In the genomic region with DNA sequence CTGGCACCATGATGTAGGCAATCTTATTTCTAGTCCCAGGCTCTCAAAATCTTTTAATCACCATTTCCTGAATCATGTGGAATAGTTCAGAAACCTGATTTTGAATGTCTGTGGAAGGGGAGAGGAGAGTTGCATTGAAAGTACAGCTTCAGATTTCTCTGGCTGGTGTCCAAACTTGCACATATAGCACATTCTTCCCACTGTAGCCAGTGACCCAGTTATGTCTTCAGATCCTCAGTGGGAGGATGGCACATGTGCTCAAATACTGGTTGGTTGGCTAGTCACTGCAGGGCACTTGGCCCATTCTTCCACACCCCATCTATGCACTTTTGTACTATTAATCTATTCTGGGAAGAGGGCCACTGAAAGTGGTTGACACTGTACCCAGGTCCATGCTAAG, we compare ENCODE assay signal across 28 mouse cellular contexts.
DNase-seq lines count a peak whose midpoint lies in the region; TF ChIP-seq lines count a peak whose summit lies in the region.
"Had no signal": no experiment of that assay in that cellular context is flagged by ENCODE, and none has a peak within 500 bp of the region (broad histone marks: within the 10 kb centered on the region; RNA-seq: fewer than 3 reads in every experiment).

No protein-coding gene starts in this region.

- no peak for TF ChIP-seq CTCF in kidney, adult 2 months (conservative IDR thresholded peaks at IDR 0.05; ENCODE audit: insufficient read depth, insufficient read length, low read depth, low read length)

- H3K4me3 ChIP-seq in kidney, adult 2 months (ENCODE audit: insufficient read depth, low read depth, low read length): no peak overlapping the region
- H3K4me3 ChIP-seq: embryonic facial prominence, embryonic 10.5 days; embryonic facial prominence, embryonic 15.5 days; forebrain, embryonic 12.5 days; gastrocnemius, adult 2 months; hindbrain, embryonic 13.5 days; limb, embryonic 12.5 days; liver, embryonic 15.5 days; lung, embryonic 15.5 days; midbrain, embryonic 12.5 days; neural tube, embryonic 13.5 days had no signal

- no peaks in the 10 kb centered on the region for H3K4me1 ChIP-seq in kidney, adult 2 months (ENCODE audit: control insufficient read depth, insufficient read depth, low read length)
- H3K4me1 ChIP-seq: embryonic facial prominence, embryonic 15.5 days; forebrain, embryonic 12.5 days; hindbrain, embryonic 13.5 days; liver, embryonic 15.5 days; lung, embryonic 15.5 days; midbrain, embryonic 12.5 days; neural tube, embryonic 13.5 days had no signal

- no peak overlapping the region for H3K27ac ChIP-seq in kidney, adult 2 months (ENCODE audit: insufficient read depth, low read depth, low read length)
- H3K27ac ChIP-seq: embryonic facial prominence, embryonic 10.5 days; embryonic facial prominence, embryonic 15.5 days; forebrain, embryonic 12.5 days; gastrocnemius, adult 2 months; hindbrain, embryonic 13.5 days; limb, embryonic 12.5 days; liver, embryonic 15.5 days; lung, embryonic 15.5 days; midbrain, embryonic 12.5 days; neural tube, embryonic 13.5 days had no signal

- peak; percentile 18 to 38 for DNase-seq in cerebellum, postnatal 14 days
- no peak for DNase-seq in cerebellum, adult 18-20 months
- peak; percentile 25 to 48 for DNase-seq in left cerebral cortex, adult 18-20 months (ENCODE audit: low spot score in 2 of 2)
- no peak for DNase-seq in left cerebral cortex, postnatal 36 days (ENCODE audit: low spot score in 2 of 2)
- DNase-seq in retina, postnatal 1 day: peak; percentile 71
- DNase-seq in retina, embryonic 14.5 days (ENCODE audit: low spot score): no peak
- peak; percentile 24 to 32 for DNase-seq in right cerebral cortex, postnatal 10 days (ENCODE audit: low spot score in 2 of 2)
- no peak for DNase-seq in kidney, adult 2 months
- DNase-seq: adrenal gland, postnatal 14 days; cerebellum, adult 9-10 months; forebrain, postnatal 0 days; gastrocnemius, adult 2 months; gastrocnemius, postnatal 36 days; heart, adult 18-20 months; heart, postnatal 36 days; kidney, postnatal 25 days; lung, postnatal 36 days; thymus, adult 18-20 months; thymus, postnatal 25 days had no signal

- TF ChIP-seq POLR2A in kidney, adult 2 months (IDR thresholded peaks at IDR 0.05; ENCODE audit: low read depth, low read length): no peak

- no peaks in the 10 kb centered on the region for H3K36me3 ChIP-seq in kidney, adult 2 months (ENCODE audit: control insufficient read depth, insufficient read depth, low read length)
- H3K36me3 ChIP-seq: embryonic facial prominence, embryonic 10.5 days; embryonic facial prominence, embryonic 15.5 days; forebrain, embryonic 12.5 days; hindbrain, embryonic 13.5 days; limb, embryonic 12.5 days; liver, embryonic 15.5 days; lung, embryonic 15.5 days; midbrain, embryonic 12.5 days; neural tube, embryonic 13.5 days had no signal

- intact Hi-C loops in left cerebral cortex, postnatal 36 days (cut with DNase I): no loop called here

- H3K27me3 ChIP-seq in kidney, adult 2 months (replicated peaks; ENCODE audit: control insufficient read depth, insufficient read depth, low read length): no peaks in the 10 kb centered on the region
- H3K27me3 ChIP-seq: embryonic facial prominence, embryonic 15.5 days; forebrain, embryonic 12.5 days; hindbrain, embryonic 13.5 days; limb, embryonic 12.5 days; liver, embryonic 15.5 days; lung, embryonic 15.5 days; midbrain, embryonic 12.5 days; neural tube, embryonic 13.5 days had no signal

Comparison
In these comparisons a context has a peak if more than half of its experiments do, and no peak if none do; other contexts are left out.
1. DNase-seq: peak in cerebellum, postnatal 14 days (2 of 2), left cerebral cortex, adult 18-20 months (2 of 2), retina, postnatal 1 day (single experiment) and right cerebral cortex, postnatal 10 days (2 of 2); none in cerebellum, adult 18-20 months (0 of 2), left cerebral cortex, postnatal 36 days (0 of 2), retina, embryonic 14.5 days (single experiment) and kidney, adult 2 months (single experiment).